Mouse (Mus musculus) ES-Bruce4 (cell line): Measurements from ENCODE around the gene Cit. TPM values are rescaled to one million over a fixed set of nuclear protein-coding genes. Genes with fewer than 3 reads are reported as not detected.

Source experiments
- H3K27ac ChIP-seq: 2 replicates; pipeline ENCODE4 v1.5.1; 2012; ENCODE audit warnings: low read length, inconsistent platforms; ENCODE audit not compliant: insufficient read depth
- H3K27me3 ChIP-seq: 2 replicates; pipeline ENCODE4 v1.6.1; 2012; ENCODE audit warnings: mild to moderate bottlenecking, low read length, inconsistent platforms; ENCODE audit not compliant: control insufficient read depth, poor library complexity, insufficient read depth, severe bottlenecking
- H3K36me3 ChIP-seq: 2 replicates; pipeline ENCODE4 v1.6.1; 2012; ENCODE audit warnings: inconsistent platforms, mild to moderate bottlenecking, low read length, moderate library complexity; ENCODE audit not compliant: control insufficient read depth, poor library complexity, insufficient read depth, severe bottlenecking
- H3K4me1 ChIP-seq: one replicate; pipeline ENCODE4 v1.8.1; 2011; ENCODE audit warnings: low read length; ENCODE audit not compliant: control insufficient read depth, insufficient read depth
- H3K4me3 ChIP-seq: 2 replicates; pipeline ENCODE4 v1.5.1; 2011; ENCODE audit warnings: low read depth, mild to moderate bottlenecking, low read length
- H3K9ac ChIP-seq: 2 replicates; pipeline ENCODE4 v1.6.1; 2012; ENCODE audit warnings: low read depth, mild to moderate bottlenecking, inconsistent platforms; ENCODE audit not compliant: poor library complexity, severe bottlenecking
- H3K9me3 ChIP-seq: replicated peaks from 2 replicates; pipeline ENCODE4 v1.6.1; 2012; ENCODE audit warnings: mild to moderate bottlenecking, low read length, inconsistent platforms; ENCODE audit not compliant: control insufficient read depth, poor library complexity, insufficient read depth, severe bottlenecking
- CTCF ChIP-seq: IDR thresholded peaks from one replicate; pipeline ENCODE4 v1.8.1; 2011; ENCODE audit warnings: low read depth, low read length
- EP300 ChIP-seq: IDR thresholded peaks from 2 replicates; pipeline ENCODE4 v1.6.1; 2011; ENCODE audit warnings: low read depth, low read length; ENCODE audit not compliant: insufficient read depth
- POLR2A ChIP-seq: IDR thresholded peaks from one replicate; pipeline ENCODE4 v1.8.1; 2011; ENCODE audit warnings: low read length; ENCODE audit not compliant: insufficient read depth
- polyA plus RNA-seq: library from polyadenylated mRNA; stranded (reverse); fragments of >200 nt; gene quantifications from 2 replicates; pipeline ENCODE4 v1.2.4, GENCODE M21; 2011; ENCODE audit warnings: low read depth; ENCODE audit not compliant: missing spikeins, insufficient read depth, insufficient read length

Gene Cit
- polyA plus RNA-seq, 1 experiment: 67.1 TPM

GRCm38 (mm10) chr5:116048321-116048720, 203.2 kb downstream of the Cit start:
- Histone ChIP-seq H3K27me3 (no peaks in the 10 kb centered on the region), H3K9ac (no peak overlapping the region), H3K4me3 (no peak overlapping the region), H3K27ac (no peak overlapping the region), H3K4me1 (peaks cover 6% of the 10 kb centered on the region), H3K36me3 (no peaks in the 10 kb centered on the region), H3K9me3 (no peaks in the 10 kb centered on the region)
- TF ChIP-seq POLR2A: no peak
- TF ChIP-seq EP300: no peak
- TF ChIP-seq CTCF: no peak

GRCm38 (mm10) chr5:116049821-116050220, 204.7 kb downstream of the Cit start:
- Histone ChIP-seq H3K9ac (no peak overlapping the region), H3K4me1 (peaks cover 8% of the 10 kb centered on the region), H3K4me3 (no peak overlapping the region), H3K27ac (no peak overlapping the region), H3K27me3 (no peaks in the 10 kb centered on the region), H3K9me3 (no peaks in the 10 kb centered on the region), H3K36me3 (no peaks in the 10 kb centered on the region)
- no peak for TF ChIP-seq CTCF
- no peak for TF ChIP-seq EP300
- no peak for TF ChIP-seq POLR2A

- H3K27ac ChIP-seq: no peak overlapping the region
- H3K4me3 ChIP-seq: no peak overlapping the region
- no peak overlapping the region for H3K9ac ChIP-seq
- H3K27me3 ChIP-seq: no peaks in the 10 kb centered on the region
- no peaks in the 10 kb centered on the region for H3K36me3 ChIP-seq
- H3K4me1 ChIP-seq: peaks cover 8% of the 10 kb centered on the region
- no peaks in the 10 kb centered on the region for H3K9me3 ChIP-seq
- TF ChIP-seq POLR2A (no peak), CTCF (no peak), EP300 (no peak)
These were observed 207.1 kb downstream of the Cit start for GRCm38 (mm10) chr5:116052171-116052570.

- no peaks in the 10 kb centered on the region for H3K9me3 ChIP-seq
- no peaks in the 10 kb centered on the region for H3K36me3 ChIP-seq
- TF ChIP-seq POLR2A (no peak), CTCF (no peak), EP300 (no peak)
- H3K27ac ChIP-seq: peak overlapping the region; percentile 39
- peaks cover 8% of the 10 kb centered on the region for H3K4me1 ChIP-seq
- no peak overlapping the region for H3K9ac ChIP-seq
- no peak overlapping the region for H3K4me3 ChIP-seq
- H3K27me3 ChIP-seq: no peaks in the 10 kb centered on the region
These were observed 207.7 kb downstream of the Cit start for GRCm38 (mm10) chr5:116052826-116053225.

Other genes starting within 250 kb of the Cit start
- 58.9 and 62.4 TPM in 2 replicates for gene Rab35, start 213.4 kb upstream of the Cit start, polyA plus RNA-seq
- 32.3 and 34.0 TPM in 2 replicates for gene Bicdl1, start 113.7 kb upstream of the Cit start, polyA plus RNA-seq
- gene Prkab1, start 179.2 kb downstream of the Cit start, polyA plus RNA-seq: 27.7 and 32.8 TPM in 2 replicates
- not detected in 2 replicates for gene Tmem233, start 238.0 kb downstream of the Cit start, polyA plus RNA-seq